Mouse (Mus musculus) adrenal gland (tissue): ENCODE measurements around the gene Hspa1a.

Experiments used
- intact Hi-C: fragments of 180-260 bp; cut with DNase I; formaldehyde crosslinking; loops from one replicate; pipeline ENCODE4 v1.15.1; 2025

Gene Hspa1a

GRCm38 (mm10) chr17:34922939-34923338 is 49.0 kb downstream of the Hspa1a start:
- intact Hi-C loops = no loop called here
